In genomic region chr13:107371616-107372582, GRCm38 (mm10) we compare ENCODE assay signal across 9 mouse cellular contexts.
DNase-seq lines count a peak whose midpoint lies in the region; ATAC-seq and TF ChIP-seq lines count a peak whose summit lies in the region.
"Had no signal": no experiment of that assay in that cellular context is flagged by ENCODE, and none has a peak within 500 bp of the region (broad histone marks: within the 10 kb centered on the region; RNA-seq: fewer than 3 reads in every experiment).

No protein-coding gene starts in this region.

- H3K4me1 ChIP-seq in hindbrain, postnatal 0 days (ENCODE audit: insufficient read depth, low read length) = no peaks in the 10 kb centered on the region
- no peaks in the 10 kb centered on the region for H3K4me1 ChIP-seq in hindbrain, embryonic 14.5 days (replicated peaks; ENCODE audit: control insufficient read depth, insufficient read depth, low read length)
- peaks cover 5% of the 10 kb centered on the region; the same call in 1 of the 2 replicates for H3K4me1 ChIP-seq in heart, embryonic 16.5 days (ENCODE audit: control insufficient read depth, insufficient read depth, low read length)
- no peaks in the 10 kb centered on the region for H3K4me1 ChIP-seq in hindbrain, embryonic 11.5 days (replicated peaks; ENCODE audit: control insufficient read depth, insufficient read depth, low read length)

- H3K27me3 ChIP-seq in hindbrain, postnatal 0 days (ENCODE audit: insufficient read depth, low read length) = no peaks in the 10 kb centered on the region
- no peaks in the 10 kb centered on the region for H3K27me3 ChIP-seq in hindbrain, embryonic 14.5 days (ENCODE audit: control insufficient read depth, insufficient read depth, low read length)
- H3K27me3 ChIP-seq in heart, embryonic 16.5 days (ENCODE audit: control insufficient read depth, insufficient read depth, low read length) = no peaks in the 10 kb centered on the region; the same call in 1 of the 2 replicates
- H3K27me3 ChIP-seq in hindbrain, embryonic 11.5 days (ENCODE audit: control insufficient read depth, insufficient read depth, low read length) = no peaks in the 10 kb centered on the region

- TF ChIP-seq CTCF in hindbrain, postnatal 0 days (IDR thresholded peaks at IDR 0.05; ENCODE audit: low read depth) = no peak

- no peak overlapping the region for H3K9ac ChIP-seq in hindbrain, postnatal 0 days (replicated peaks; ENCODE audit: low read length)
- no peak overlapping the region for H3K9ac ChIP-seq in hindbrain, embryonic 14.5 days
- H3K9ac ChIP-seq in heart, embryonic 16.5 days (ENCODE audit: low read length) = no peak overlapping the region
- no peak overlapping the region for H3K9ac ChIP-seq in hindbrain, embryonic 11.5 days (ENCODE audit: low read depth, low read length)

- no peaks in the 10 kb centered on the region for H3K9me3 ChIP-seq in hindbrain, postnatal 0 days (ENCODE audit: low read length)
- H3K9me3 ChIP-seq in hindbrain, embryonic 14.5 days (ENCODE audit: control insufficient read depth, low read length) = no peaks in the 10 kb centered on the region
- no peaks in the 10 kb centered on the region; the same call in 1 of the 2 replicates for H3K9me3 ChIP-seq in heart, embryonic 16.5 days (replicated peaks; ENCODE audit: control insufficient read depth, low read length)
- no peaks in the 10 kb centered on the region for H3K9me3 ChIP-seq in hindbrain, embryonic 11.5 days (ENCODE audit: control insufficient read depth, low read length)
- H3K9me3 ChIP-seq: G1E had no signal

- no peak for ATAC-seq in hindbrain, postnatal 0 days
- ATAC-seq in hindbrain, embryonic 14.5 days (ENCODE audit: low FRiP score) = no peak
- ATAC-seq in heart, embryonic 16.5 days (replicated peaks; ENCODE audit: extremely low read depth, insufficient read depth, low FRiP score) = no peak
- ATAC-seq in hindbrain, embryonic 11.5 days (ENCODE audit: low FRiP score) = no peak

- no peak overlapping the region for H3K4me3 ChIP-seq in hindbrain, postnatal 0 days (ENCODE audit: low read length)
- no peak overlapping the region for H3K4me3 ChIP-seq in hindbrain, embryonic 14.5 days (replicated peaks; ENCODE audit: low read length)
- peak overlapping the region; percentile 14; the same call in 1 of the 2 replicates for H3K4me3 ChIP-seq in heart, embryonic 16.5 days (ENCODE audit: low read length)
- no peak overlapping the region for H3K4me3 ChIP-seq in hindbrain, embryonic 11.5 days (ENCODE audit: low read depth, low read length)

- peak overlapping the region; percentile 14; the same call in 1 of the 2 replicates for H3K4me2 ChIP-seq in hindbrain, postnatal 0 days (ENCODE audit: low read depth, low read length)
- H3K4me2 ChIP-seq in hindbrain, embryonic 14.5 days (replicated peaks) = no peak overlapping the region
- peak overlapping the region; percentile 47 for H3K4me2 ChIP-seq in heart, embryonic 16.5 days (ENCODE audit: low read depth, low read length)
- no peak overlapping the region for H3K4me2 ChIP-seq in hindbrain, embryonic 11.5 days (replicated peaks; ENCODE audit: low read depth, low read length)

- DNase-seq in hindbrain, postnatal 0 days (ENCODE audit: low spot score) = peak; percentile 15
- no peak for DNase-seq in hindbrain, embryonic 14.5 days (ENCODE audit: low spot score)
- DNase-seq in ZHBTc4 (ENCODE audit: low read depth, low spot score) = peak; percentile 57
- DNase-seq in lung, postnatal 10 days = peak; percentile 44
- DNase-seq in hindbrain, embryonic 11.5 days (ENCODE audit: low spot score) = no peak
- no peak for DNase-seq in thymus, postnatal 14 days
- DNase-seq in gastrocnemius, adult 18-20 months (ENCODE audit: low spot score) = no peak

- WGBS in hindbrain, postnatal 0 days = 43% methylated on average over 17 of the region's 17 CpGs
- WGBS in hindbrain, embryonic 14.5 days = 42% methylated on average over 17 of the region's 17 CpGs
- 32% methylated on average over 17 of the region's 17 CpGs for WGBS in heart, embryonic 16.5 days
- 46% methylated on average over 17 of the region's 17 CpGs for WGBS in hindbrain, embryonic 11.5 days

- no peaks in the 10 kb centered on the region for H3K36me3 ChIP-seq in hindbrain, postnatal 0 days (ENCODE audit: insufficient read depth, low read length)
- H3K36me3 ChIP-seq in hindbrain, embryonic 14.5 days (replicated peaks; ENCODE audit: control insufficient read depth, insufficient read depth) = no peaks in the 10 kb centered on the region
- H3K36me3 ChIP-seq in heart, embryonic 16.5 days (ENCODE audit: control insufficient read depth, insufficient read depth) = no peaks in the 10 kb centered on the region
- H3K36me3 ChIP-seq in hindbrain, embryonic 11.5 days (ENCODE audit: control insufficient read depth, insufficient read depth, low read length) = no peaks in the 10 kb centered on the region
- H3K36me3 ChIP-seq: G1E had no signal

- no peak overlapping the region for H3K27ac ChIP-seq in hindbrain, postnatal 0 days
- H3K27ac ChIP-seq in hindbrain, embryonic 14.5 days = no peak overlapping the region
- no peak overlapping the region for H3K27ac ChIP-seq in heart, embryonic 16.5 days (ENCODE audit: low read length)
- no peak overlapping the region for H3K27ac ChIP-seq in hindbrain, embryonic 11.5 days (ENCODE audit: low read depth, low read length)

Comparison
In these comparisons a context has a peak if more than half of its experiments do, and no peak if none do; other contexts are left out.
1. DNase-seq: peak in hindbrain, postnatal 0 days (single experiment), ZHBTc4 (single experiment) and lung, postnatal 10 days (single experiment); none in hindbrain, embryonic 14.5 days (single experiment), hindbrain, embryonic 11.5 days (single experiment), thymus, postnatal 14 days (single experiment) and gastrocnemius, adult 18-20 months (single experiment).
2. H3K4me2 ChIP-seq: peak in hindbrain, postnatal 0 days (single experiment) and heart, embryonic 16.5 days (single experiment); none in hindbrain, embryonic 14.5 days (single experiment) and hindbrain, embryonic 11.5 days (single experiment).